Mouse (Mus musculus): ENCODE measurements around the gene Ttll8. TPM values are rescaled to one million over a fixed set of nuclear protein-coding genes. Genes with fewer than 3 reads are reported as not detected.
A peak's percentile ranks its signal among the peaks of the same experiment; 100 is the strongest.

Gene Ttll8
- polyA plus RNA-seq, 1 experiment = 0.03 TPM

GRCm38 (mm10) chr15:88854969-88855830 lies 99.0 kb downstream of the Ttll8 start:
- DNase-seq = peak; percentile 69
- WGBS = 42% methylated on average over 15 of the region's 15 CpGs
- Histone ChIP-seq H3K4me1 (ENCODE audit: control insufficient read depth, insufficient read depth, low read length) (peaks cover 52% of the 10 kb centered on the region), H3K36me3 (ENCODE audit: control insufficient read depth, insufficient read depth, low read length) (no peaks in the 10 kb centered on the region), H3K27ac (ENCODE audit: insufficient read depth, low read depth, low read length) (peak overlapping the region; percentile 83), H3K27me3 (replicated peaks; ENCODE audit: control insufficient read depth, insufficient read depth, low read length) (no peaks in the 10 kb centered on the region), H3K4me3 (ENCODE audit: insufficient read depth, low read depth, low read length) (no peak overlapping the region)
- TF ChIP-seq CTCF (conservative IDR thresholded peaks at IDR 0.05; ENCODE audit: insufficient read depth, insufficient read length, low read depth, low read length) (no peak), POLR2A (IDR thresholded peaks at IDR 0.05; ENCODE audit: low read depth, low read length) (no peak)

DNA sequence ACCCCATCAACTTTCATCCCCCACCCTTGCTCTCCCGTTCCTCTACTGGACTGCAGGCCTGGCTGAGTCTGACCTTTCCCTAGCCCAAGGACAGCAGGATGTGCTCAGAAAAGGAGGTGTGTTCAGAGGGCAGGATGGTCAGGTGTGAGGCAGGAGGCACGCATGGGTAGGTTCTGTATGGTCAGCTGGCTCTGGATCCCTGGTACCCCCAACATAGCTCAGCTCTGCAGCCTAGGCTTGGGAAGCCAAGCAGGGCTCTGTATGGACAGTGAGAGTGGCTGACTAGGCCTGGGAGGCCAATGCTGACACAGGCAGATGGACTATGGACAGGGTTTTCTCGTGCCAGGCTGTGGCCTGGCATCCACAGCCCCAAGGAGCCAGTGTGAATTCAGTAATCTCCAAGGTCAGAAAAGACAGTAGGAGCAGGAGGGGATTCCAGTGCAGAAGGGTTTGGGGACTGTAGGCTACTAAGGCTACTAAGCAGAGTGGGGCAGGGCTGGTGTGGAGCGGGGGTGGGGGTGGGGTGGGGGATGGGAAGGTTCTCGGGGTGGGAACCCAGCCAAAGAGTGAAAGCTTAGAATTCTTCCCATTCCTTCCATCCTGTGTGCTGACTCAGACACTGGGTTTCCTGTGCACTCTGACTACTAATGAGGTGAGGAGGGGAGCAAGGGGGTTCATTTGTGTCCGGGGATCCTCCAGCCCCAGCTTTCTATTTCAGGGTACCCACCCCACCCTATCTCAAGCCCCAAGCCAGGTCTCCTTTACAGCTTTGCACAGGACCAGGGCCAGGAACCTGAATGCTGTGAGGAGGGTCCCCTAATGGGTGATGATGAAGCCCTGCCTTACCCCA lies 99.9 kb downstream of the Ttll8 start:
- DNase-seq = peak; percentile 95
- TF ChIP-seq POLR2A (IDR thresholded peaks at IDR 0.05; ENCODE audit: low read depth, low read length) (no peak), CTCF (conservative IDR thresholded peaks at IDR 0.05; ENCODE audit: insufficient read depth, insufficient read length, low read depth, low read length) (no peak)
- no peak overlapping the region for H3K4me3 ChIP-seq (ENCODE audit: insufficient read depth, low read depth, low read length)
- no peaks in the 10 kb centered on the region for H3K36me3 ChIP-seq (ENCODE audit: control insufficient read depth, insufficient read depth, low read length)
- peaks cover 58% of the 10 kb centered on the region for H3K4me1 ChIP-seq (ENCODE audit: control insufficient read depth, insufficient read depth, low read length)
- WGBS = 13% methylated on average over 6 of the region's 6 CpGs
- H3K27me3 ChIP-seq (replicated peaks; ENCODE audit: control insufficient read depth, insufficient read depth, low read length) = no peaks in the 10 kb centered on the region
- H3K27ac ChIP-seq (ENCODE audit: insufficient read depth, low read depth, low read length) = peak overlapping the region; percentile 83

DNA sequence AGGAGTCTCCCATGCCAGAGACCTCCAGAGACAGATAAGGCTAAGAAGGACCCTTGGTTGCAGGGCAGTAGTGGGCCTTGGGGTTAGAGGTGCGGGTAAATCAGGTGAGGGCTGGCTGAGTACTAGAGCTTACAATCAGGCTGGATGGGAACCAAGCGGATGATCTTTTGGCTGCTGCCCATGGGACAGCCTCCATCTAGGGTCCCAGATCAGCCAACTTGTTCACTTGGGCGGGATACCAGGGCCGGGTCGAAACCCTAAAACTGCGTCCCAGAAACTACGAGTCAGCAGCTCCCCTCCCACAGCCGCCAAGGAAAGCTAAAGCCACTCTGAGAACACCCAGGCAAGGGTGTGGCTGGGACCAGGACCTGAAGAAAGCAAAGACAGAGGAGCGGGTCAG lies 101.1 kb downstream of the Ttll8 start:
- H3K4me3 ChIP-seq (ENCODE audit: insufficient read depth, low read depth, low read length) = no peak overlapping the region
- H3K36me3 ChIP-seq (ENCODE audit: control insufficient read depth, insufficient read depth, low read length) = no peaks in the 10 kb centered on the region
- H3K27me3 ChIP-seq (replicated peaks; ENCODE audit: control insufficient read depth, insufficient read depth, low read length) = no peaks in the 10 kb centered on the region
- peak overlapping the region; percentile 96 for H3K27ac ChIP-seq (ENCODE audit: insufficient read depth, low read depth, low read length)
- DNase-seq = peak; percentile 56
- TF ChIP-seq CTCF (conservative IDR thresholded peaks at IDR 0.05; ENCODE audit: insufficient read depth, insufficient read length, low read depth, low read length) (no peak), POLR2A (IDR thresholded peaks at IDR 0.05; ENCODE audit: low read depth, low read length) (no peak)
- peaks cover 57% of the 10 kb centered on the region for H3K4me1 ChIP-seq (ENCODE audit: control insufficient read depth, insufficient read depth, low read length)
- 78% methylated on average over 9 of the region's 9 CpGs for WGBS

DNA sequence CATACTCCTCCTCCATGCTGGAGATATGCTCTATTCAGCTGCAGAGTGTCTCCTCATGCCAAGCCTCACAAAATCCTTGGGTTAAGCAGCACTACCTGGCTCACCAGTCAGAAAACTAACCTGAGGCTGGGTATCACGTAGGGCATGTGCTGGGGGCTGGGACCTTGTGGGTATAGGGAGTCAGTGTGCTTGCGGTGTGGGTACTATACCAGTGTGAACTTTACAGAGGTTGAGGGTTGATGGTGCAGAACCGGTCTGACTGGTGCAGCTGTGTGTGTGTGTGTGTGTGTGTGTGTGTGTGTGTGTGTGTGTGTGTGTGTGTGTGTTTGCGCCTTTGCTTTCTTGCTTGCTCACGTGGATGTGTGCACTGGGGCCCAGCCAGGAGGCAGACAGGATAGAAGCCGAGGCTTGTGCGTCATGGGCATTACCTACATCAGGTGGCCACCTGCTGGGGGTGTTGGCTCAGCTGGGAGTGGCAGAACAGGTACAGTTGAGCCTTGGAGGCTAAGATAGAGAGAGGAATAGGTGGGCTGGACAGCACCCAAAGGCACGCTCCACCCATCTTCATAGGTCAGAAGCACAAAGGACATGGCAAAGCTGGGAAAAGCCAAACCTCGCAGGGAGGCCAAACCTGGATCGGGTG lies 102.6 kb downstream of the Ttll8 start:
- TF ChIP-seq CTCF (conservative IDR thresholded peaks at IDR 0.05; ENCODE audit: insufficient read depth, insufficient read length, low read depth, low read length) (no peak), POLR2A (IDR thresholded peaks at IDR 0.05; ENCODE audit: low read depth, low read length) (no peak)
- WGBS = 45% methylated on average over 10 of the region's 10 CpGs
- peak; percentile 93 for DNase-seq
- no peaks in the 10 kb centered on the region for H3K27me3 ChIP-seq (replicated peaks; ENCODE audit: control insufficient read depth, insufficient read depth, low read length)
- H3K36me3 ChIP-seq (ENCODE audit: control insufficient read depth, insufficient read depth, low read length) = no peaks in the 10 kb centered on the region
- peak overlapping the region; percentile 25 for H3K4me3 ChIP-seq (ENCODE audit: insufficient read depth, low read depth, low read length)
- H3K27ac ChIP-seq (ENCODE audit: insufficient read depth, low read depth, low read length) = peak overlapping the region; percentile 96
- peaks cover 57% of the 10 kb centered on the region for H3K4me1 ChIP-seq (ENCODE audit: control insufficient read depth, insufficient read depth, low read length)

- H3K27ac ChIP-seq (ENCODE audit: insufficient read depth, low read depth, low read length) = peak overlapping the region; percentile 96
- TF ChIP-seq CTCF (conservative IDR thresholded peaks at IDR 0.05; ENCODE audit: insufficient read depth, insufficient read length, low read depth, low read length) = no peak
- TF ChIP-seq POLR2A (IDR thresholded peaks at IDR 0.05; ENCODE audit: low read depth, low read length) = no peak
- 39% methylated on average over 3 of the region's 3 CpGs for WGBS
- H3K4me3 ChIP-seq (ENCODE audit: insufficient read depth, low read depth, low read length) = peak overlapping the region; percentile 25
- H3K27me3 ChIP-seq (replicated peaks; ENCODE audit: control insufficient read depth, insufficient read depth, low read length) = no peaks in the 10 kb centered on the region
- H3K36me3 ChIP-seq (ENCODE audit: control insufficient read depth, insufficient read depth, low read length) = no peaks in the 10 kb centered on the region
- peaks cover 56% of the 10 kb centered on the region for H3K4me1 ChIP-seq (ENCODE audit: control insufficient read depth, insufficient read depth, low read length)
- peak; percentile 86 for DNase-seq
Observed at GRCm38 (mm10) chr15:88851076-88851475, 103.1 kb downstream of the Ttll8 start.

GRCm38 (mm10) chr15:88850146-88850826 lies 103.9 kb downstream of the Ttll8 start:
- Histone ChIP-seq H3K27ac (ENCODE audit: insufficient read depth, low read depth, low read length) (peak overlapping the region; percentile 96), H3K4me1 (ENCODE audit: control insufficient read depth, insufficient read depth, low read length) (peaks cover 48% of the 10 kb centered on the region), H3K36me3 (ENCODE audit: control insufficient read depth, insufficient read depth, low read length) (no peaks in the 10 kb centered on the region), H3K4me3 (ENCODE audit: insufficient read depth, low read depth, low read length) (no peak overlapping the region), H3K27me3 (replicated peaks; ENCODE audit: control insufficient read depth, insufficient read depth, low read length) (no peaks in the 10 kb centered on the region)
- WGBS = 24% methylated on average over 10 of the region's 10 CpGs
- TF ChIP-seq POLR2A (IDR thresholded peaks at IDR 0.05; ENCODE audit: low read depth, low read length) (peak; percentile 17), CTCF (conservative IDR thresholded peaks at IDR 0.05; ENCODE audit: insufficient read depth, insufficient read length, low read depth, low read length) (no peak)
- peak; percentile 97 for DNase-seq

All from kidney, adult 2 months (tissue).